Comparison of ENCODE assay signal across 21 mouse cellular contexts in the genomic region with DNA sequence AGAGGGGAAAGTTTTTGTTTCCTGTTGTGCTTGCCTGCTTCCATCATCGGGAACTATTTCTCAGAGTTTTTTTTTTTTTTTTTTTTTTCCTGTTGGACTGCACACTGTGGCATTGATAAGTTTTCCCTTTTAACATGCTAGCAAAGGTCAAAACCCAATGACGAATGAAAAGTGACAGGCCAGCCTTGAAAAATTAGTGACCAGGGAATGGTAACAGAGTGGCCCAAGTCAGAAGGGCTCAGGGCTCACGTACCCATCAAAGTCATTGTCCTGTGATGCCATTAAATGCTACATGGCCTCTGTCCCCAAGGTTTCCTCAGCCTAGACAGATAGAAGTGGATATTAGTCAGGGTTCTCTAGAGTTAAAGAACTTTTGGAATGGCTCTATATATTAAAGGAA.
"Had no signal": no experiment of that assay in that cellular context is flagged by ENCODE, and none has a peak within 500 bp of the region (broad histone marks: within the 10 kb centered on the region; RNA-seq: fewer than 3 reads in every experiment).

No protein-coding gene starts in this region.

- H3K4me1 ChIP-seq: limb, embryonic 15.5 days; midbrain, embryonic 12.5 days; neural tube, embryonic 12.5 days; stomach, embryonic 15.5 days had no signal

- H3K36me3 ChIP-seq: limb, embryonic 12.5 days; limb, embryonic 15.5 days; midbrain, embryonic 12.5 days; midbrain, embryonic 15.5 days; neural tube, embryonic 12.5 days; neural tube, embryonic 15.5 days; stomach, embryonic 15.5 days had no signal

- H3K9ac ChIP-seq: limb, embryonic 12.5 days; limb, embryonic 15.5 days; liver, embryonic 14.5 days; liver, postnatal 0 days; midbrain, embryonic 12.5 days; midbrain, embryonic 15.5 days; neural tube, embryonic 12.5 days; neural tube, embryonic 15.5 days; stomach, embryonic 15.5 days had no signal

- DNase-seq: kidney, adult 18-20 months; kidney, adult 9 months; kidney, postnatal 14 days; kidney, postnatal 4 days; left cerebral cortex, postnatal 4 days; liver, postnatal 0 days; right cerebral cortex, adult 18-20 months; right cerebral cortex, postnatal 14 days; right cerebral cortex, postnatal 4 days; spleen, adult 18-20 months; thymus, postnatal 25 days had no signal

- H3K4me3 ChIP-seq: limb, embryonic 12.5 days; limb, embryonic 15.5 days; midbrain, embryonic 12.5 days; midbrain, embryonic 15.5 days; neural tube, embryonic 12.5 days; neural tube, embryonic 15.5 days; stomach, embryonic 15.5 days had no signal

- H3K4me2 ChIP-seq: limb, embryonic 12.5 days; limb, embryonic 15.5 days; liver, embryonic 11.5 days; midbrain, embryonic 12.5 days; midbrain, embryonic 15.5 days; neural tube, embryonic 12.5 days; neural tube, embryonic 15.5 days; stomach, embryonic 15.5 days had no signal

- H3K9me3 ChIP-seq: limb, embryonic 15.5 days; midbrain, embryonic 12.5 days; midbrain, embryonic 15.5 days; neural tube, embryonic 12.5 days; neural tube, embryonic 15.5 days; stomach, embryonic 15.5 days had no signal

- ATAC-seq: liver, postnatal 0 days; midbrain, embryonic 15.5 days had no signal

- H3K27ac ChIP-seq: limb, embryonic 12.5 days; limb, embryonic 15.5 days; liver, embryonic 14.5 days; macrophage; midbrain, embryonic 12.5 days; midbrain, embryonic 15.5 days; neural tube, embryonic 12.5 days; neural tube, embryonic 15.5 days; stomach, embryonic 15.5 days had no signal

- H3K27me3 ChIP-seq: limb, embryonic 12.5 days; limb, embryonic 15.5 days; midbrain, embryonic 12.5 days; midbrain, embryonic 15.5 days; neural tube, embryonic 12.5 days; neural tube, embryonic 15.5 days; stomach, embryonic 15.5 days had no signal
